Mouse (Mus musculus) G1E (cell line): ENCODE measurements around the gene Unc5cl.

ENCODE experiments used
- CTCF ChIP-seq: IDR thresholded peaks from 2 replicates; pipeline ENCODE4 v1.5.1; 2012; ENCODE audit warnings: low read depth, low read length, inconsistent platforms, mixed read lengths
- GATA1 ChIP-seq: IDR thresholded peaks from 2 replicates; pipeline ENCODE4 v1.6.1; 2012; ENCODE audit warnings: borderline replicate concordance, low read length, inconsistent platforms, mixed read lengths
- GATA2 ChIP-seq: IDR thresholded peaks from 2 replicates; pipeline ENCODE4 v1.6.1; 2012; ENCODE audit warnings: low read depth, low read length, inconsistent platforms, borderline replicate concordance
- POLR2AphosphoS5 ChIP-seq: IDR thresholded peaks from 2 replicates; pipeline ENCODE4 v1.6.1; 2012; ENCODE audit warnings: low read depth, low read length, inconsistent platforms; ENCODE audit not compliant: insufficient replicate concordance
- TAL1 ChIP-seq: conservative IDR thresholded peaks from 2 replicates; pipeline ENCODE4 v1.6.1; 2012; ENCODE audit warnings: low read depth, low read length, inconsistent platforms, mixed read lengths

GRCm38 (mm10) chr17:48427852-48428530 is 26.7 kb upstream of the Unc5cl start:
- no peak for TF ChIP-seq CTCF
- TF ChIP-seq GATA1, result no peak
- no peak for TF ChIP-seq GATA2
- no peak for TF ChIP-seq POLR2AphosphoS5
- TF ChIP-seq TAL1, result no peak
